Mouse (Mus musculus) megakaryocyte, embryonic 14.5 days (primary cell): ENCODE measurements around the gene Syt11.
A peak's percentile ranks its signal among the peaks of the same experiment; 100 is the strongest.

ENCODE experiments used
- FLI1 ChIP-seq: IDR thresholded peaks from 2 replicates; pipeline ENCODE4 v1.6.1; 2012; ENCODE audit warnings: low read length, inconsistent platforms, mixed read lengths
- GATA1 ChIP-seq: IDR thresholded peaks from 3 replicates; pipeline ENCODE4 v1.6.1; 2012; ENCODE audit warnings: mixed read lengths, low read length, inconsistent platforms, borderline replicate concordance

DNA sequence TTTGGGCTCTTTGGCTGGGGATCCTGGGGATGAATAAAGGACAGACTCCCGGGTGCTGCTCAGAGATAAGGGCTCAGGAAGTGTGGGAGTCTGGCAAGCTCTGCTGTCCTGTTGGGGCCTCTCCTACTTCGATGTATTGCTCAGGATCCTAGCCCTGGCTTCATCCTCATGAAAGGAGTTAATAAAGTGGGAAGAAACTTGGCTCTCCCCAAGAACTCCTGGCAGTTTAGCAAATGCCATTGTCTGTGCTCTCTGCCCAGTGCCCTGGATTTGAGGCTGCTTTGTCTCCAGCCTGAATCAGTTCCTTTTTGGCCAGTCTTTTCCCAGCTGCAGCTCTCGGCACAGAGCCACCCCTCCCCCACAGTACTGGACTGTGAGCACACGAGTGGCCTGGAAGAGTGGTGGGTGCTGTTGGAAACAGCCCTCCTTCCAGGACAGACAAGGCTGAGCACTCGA, 16.9 kb downstream of the Syt11 start:
- TF ChIP-seq GATA1 (0 out of 3 replicates have a peak, but pooled peaks have one; percentile 26), FLI1 (no peak)
